Mouse (Mus musculus) lung, embryonic 14.5 days (tissue): ENCODE data around the gene Cdh8. TPM values are rescaled to one million over a fixed set of nuclear protein-coding genes. Genes with fewer than 3 reads are reported as not detected.
"Not testable (repeated sequence)": the region's sequence is repeated elsewhere in the genome, so short reads cannot be mapped to it uniquely, and the experiment has no call there.

Experiments
- ATAC-seq: fragments of 200-750 bp; cut with Nextera tagmentation; 2 replicates; pipeline ENCODE4 v1.8.0; 2017; ENCODE audit warnings: mild to moderate bottlenecking, moderate TSS enrichment, moderate library complexity; ENCODE audit not compliant: insufficient read depth
- DNase-seq: peaks from one replicate; pipeline ENCODE4 v3.0.0-alpha.2; 2015
- H3K27ac ChIP-seq: fragments of 300-500 bp; sonication (generic); 2 replicates; pipeline ENCODE4 v1.5.1; 2014; ENCODE audit warnings: low read depth, mild to moderate bottlenecking, moderate library complexity
- H3K27me3 ChIP-seq: fragments of 300-500 bp; sonication (generic); 2 replicates; pipeline ENCODE4 v1.6.1; 2014; ENCODE audit warnings: low read length, control low read depth; ENCODE audit not compliant: insufficient read depth
- H3K36me3 ChIP-seq: fragments of 300-500 bp; sonication (generic); 2 replicates; pipeline ENCODE4 v1.6.1; 2014; ENCODE audit warnings: control low read depth; ENCODE audit not compliant: insufficient read depth
- H3K4me1 ChIP-seq: fragments of 300-500 bp; sonication (generic); 2 replicates; pipeline ENCODE4 v1.6.1; 2014; ENCODE audit warnings: antibody characterized with exemption, control low read depth; ENCODE audit not compliant: insufficient read depth
- H3K4me2 ChIP-seq: fragments of 300-500 bp; sonication (generic); 2 replicates; pipeline ENCODE4 v1.6.1; 2014; ENCODE audit warnings: mild to moderate bottlenecking
- H3K4me3 ChIP-seq: fragments of 300-500 bp; sonication (generic); 2 replicates; pipeline ENCODE4 v1.5.1; 2014; ENCODE audit warnings: low read depth, low read length
- H3K9ac ChIP-seq: fragments of 300-500 bp; sonication (generic); 2 replicates; pipeline ENCODE4 v1.6.1; 2014
- H3K9me3 ChIP-seq: fragments of 300-500 bp; sonication (generic); 2 replicates; pipeline ENCODE4 v1.6.1; 2016; ENCODE audit warnings: low read depth, low read length, control low read depth
- CTCF ChIP-seq: IDR thresholded peaks from 2 replicates; pipeline ENCODE4 v1.5.1; 2016; ENCODE audit warnings: antibody characterized with exemption, low read depth
- WGBS: fragments of 180-500 bp; shearing (Covaris S2); extraction: QIAGEN DNeasy Blood & Tissue Kit; methylation state at CpG from one replicate; pipeline ENCODE4 v1.1.7; 2014; 5-methylcytosine and 5-hydroxymethylcytosine counted together
- polyA plus RNA-seq: library from polyadenylated mRNA; unstranded; fragments of >200 nt; fragmentation: Nextera tagmentation; extraction: Ambion mirVana; gene quantifications from 2 replicates; pipeline ENCODE4 v1.2.1, GENCODE M21; 2014

The Cdh8 gene
- polyA plus RNA-seq, 1 experiment from 2014 or later: 6.8 TPM

DNA sequence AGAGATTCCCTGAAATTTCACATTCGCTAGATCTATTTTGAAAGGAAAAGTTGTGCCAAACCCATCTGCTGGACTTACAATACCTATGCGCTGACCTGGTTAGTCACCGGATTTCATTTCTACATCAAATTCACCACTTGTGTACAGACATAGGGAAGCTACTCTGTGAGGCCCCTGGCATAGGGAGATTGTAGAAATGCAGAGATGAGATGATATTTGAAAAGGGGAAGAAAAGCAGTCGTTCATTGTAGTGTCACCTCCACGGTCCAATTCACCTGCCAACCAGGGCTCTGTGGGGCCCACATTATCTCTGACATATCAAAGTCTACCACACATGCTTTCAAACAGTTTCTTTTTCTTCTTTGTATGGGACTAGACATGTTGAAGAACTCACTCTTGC is 229.4 kb downstream of the Cdh8 start:
- Histone ChIP-seq H3K4me3 (no peak overlapping the region), H3K9me3 (no peaks in the 10 kb centered on the region), H3K4me2 (no peak overlapping the region), H3K27me3 (no peaks in the 10 kb centered on the region), H3K27ac (no peak overlapping the region), H3K36me3 (no peaks in the 10 kb centered on the region), H3K4me1 (no peaks in the 10 kb centered on the region), H3K9ac (no peak overlapping the region)
- TF ChIP-seq CTCF: no peak
- WGBS: 90% methylated on average over 5 of the region's 5 CpGs
- no peak for ATAC-seq
- no peak for DNase-seq

DNA sequence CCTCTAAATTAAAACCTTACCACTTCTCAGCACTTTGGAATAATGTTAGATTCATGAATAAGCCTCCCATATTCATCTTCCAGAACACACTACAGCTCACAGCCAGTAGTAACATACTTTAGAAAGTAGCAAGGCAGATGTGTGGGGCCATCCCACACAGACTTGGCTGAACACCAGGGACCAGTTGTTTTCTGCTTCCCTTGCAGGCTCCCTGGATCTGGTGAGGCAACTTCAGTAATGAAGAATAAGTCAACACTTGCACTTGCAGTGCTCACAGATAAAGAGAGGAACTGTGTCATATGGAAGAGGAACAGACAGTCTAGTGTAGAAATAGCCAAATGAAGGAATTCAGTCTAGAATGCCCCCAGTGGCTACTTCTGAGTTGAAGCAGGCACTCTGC is 232.1 kb downstream of the Cdh8 start:
- H3K9me3 ChIP-seq: no peaks in the 10 kb centered on the region
- no peak overlapping the region for H3K4me2 ChIP-seq
- TF ChIP-seq CTCF: 0 out of 2 replicates have a peak, but pooled peaks have one; percentile 3
- DNase-seq: no peak
- no peaks in the 10 kb centered on the region for H3K27me3 ChIP-seq
- H3K27ac ChIP-seq: no peak overlapping the region
- no peak overlapping the region for H3K9ac ChIP-seq
- no peak overlapping the region for H3K4me3 ChIP-seq
- H3K36me3 ChIP-seq: no peaks in the 10 kb centered on the region
- ATAC-seq: no peak
- H3K4me1 ChIP-seq: no peaks in the 10 kb centered on the region

DNA sequence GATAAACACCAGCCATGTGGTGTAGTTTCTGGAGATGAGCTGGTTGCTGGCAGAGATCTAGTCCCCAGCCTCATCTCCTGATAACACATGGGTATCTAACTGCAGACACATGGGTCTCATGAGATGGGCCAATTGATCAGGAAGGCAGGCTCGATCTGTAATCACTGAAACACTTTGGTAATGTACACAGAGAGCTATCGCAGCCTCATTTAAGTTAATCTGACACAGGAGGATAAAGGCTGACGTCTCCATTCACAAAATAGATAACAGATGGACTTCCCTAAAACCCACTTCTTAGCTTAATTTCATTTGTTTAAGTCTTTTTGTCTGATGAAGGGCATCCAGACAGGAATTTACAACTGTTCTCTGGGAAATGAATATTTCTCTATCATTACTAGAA is 249.3 kb downstream of the Cdh8 start:
- Histone ChIP-seq H3K27ac (no peak overlapping the region), H3K4me1 (no peaks in the 10 kb centered on the region), H3K36me3 (no peaks in the 10 kb centered on the region), H3K27me3 (no peaks in the 10 kb centered on the region), H3K4me2 (no peak overlapping the region), H3K4me3 (no peak overlapping the region), H3K9me3 (no peaks in the 10 kb centered on the region), H3K9ac (no peak overlapping the region)
- ATAC-seq (no peak), DNase-seq (no peak)
- no peak for TF ChIP-seq CTCF
- 45% methylated on average over 3 of the region's 3 CpGs for WGBS

DNA sequence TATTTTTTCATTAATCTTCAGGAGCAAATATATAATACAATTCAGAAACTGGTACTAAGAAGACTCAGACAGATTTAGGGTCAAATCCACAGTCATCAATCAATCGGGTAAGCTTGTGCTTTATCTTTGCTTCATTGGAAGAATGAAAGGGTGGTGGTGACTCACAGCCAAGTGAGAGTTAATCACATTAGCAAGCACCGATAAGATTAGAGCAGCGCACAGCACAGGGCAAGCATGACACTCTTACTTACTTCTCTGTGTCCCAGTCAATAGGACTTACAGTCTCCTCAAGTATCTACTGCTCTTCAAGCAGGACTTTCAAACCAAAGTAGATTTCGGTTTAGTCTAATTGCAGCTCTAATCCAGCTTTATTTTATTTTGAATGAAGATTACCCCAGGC is 254.6 kb downstream of the Cdh8 start:
- H3K4me3 ChIP-seq: no peak overlapping the region
- no peaks in the 10 kb centered on the region for H3K9me3 ChIP-seq
- DNase-seq (no peak), ATAC-seq (no peak)
- H3K27ac ChIP-seq: no peak overlapping the region
- H3K27me3 ChIP-seq: no peaks in the 10 kb centered on the region
- no peak for TF ChIP-seq CTCF
- H3K36me3 ChIP-seq: no peaks in the 10 kb centered on the region
- no peak overlapping the region for H3K4me2 ChIP-seq
- WGBS: 16% methylated on average over 4 of the region's 4 CpGs
- H3K4me1 ChIP-seq: no peaks in the 10 kb centered on the region
- H3K9ac ChIP-seq: no peak overlapping the region

DNA sequence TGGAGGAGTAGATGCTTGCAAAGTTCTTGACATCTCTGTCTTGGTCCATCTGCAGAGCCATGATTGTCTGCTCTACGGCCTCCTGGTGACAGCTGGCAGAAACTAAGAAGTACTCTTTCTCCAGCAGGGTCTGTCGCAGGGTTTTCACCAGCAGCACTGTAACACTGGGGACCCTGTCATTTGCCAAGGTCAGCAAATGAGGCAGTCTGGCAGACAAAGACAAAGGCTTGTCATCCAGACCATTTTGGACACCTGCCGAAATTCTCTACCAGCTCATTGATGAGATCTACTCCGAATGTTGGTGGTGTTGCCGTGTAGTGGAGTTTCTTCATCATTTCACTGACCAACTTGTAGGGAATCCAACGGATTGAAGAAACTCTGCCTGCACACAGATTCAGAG is 270.8 kb downstream of the Cdh8 start:
- no peak for DNase-seq
- WGBS: 88% methylated on average over 6 of the region's 6 CpGs

DNA sequence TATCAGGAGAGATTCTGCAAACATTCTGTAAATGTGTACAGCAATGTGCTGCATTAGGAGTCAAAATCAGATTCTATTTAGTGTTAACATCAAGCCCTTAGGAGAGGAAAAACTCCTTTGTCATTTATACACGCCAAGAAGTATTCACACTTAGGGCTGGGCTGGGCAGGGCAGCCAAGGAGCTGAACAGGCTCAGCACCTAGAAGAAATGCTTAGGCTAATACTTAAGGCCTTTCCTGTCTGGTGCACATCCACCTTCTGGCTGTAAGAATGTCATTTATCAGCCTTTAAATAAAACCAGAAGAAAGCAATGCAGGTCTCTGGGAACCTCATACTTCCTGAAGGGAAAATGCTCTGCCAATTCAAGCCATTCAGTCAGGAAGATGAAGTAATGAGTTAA is 271.5 kb downstream of the Cdh8 start:
- H3K4me3 ChIP-seq, H3K4me1 ChIP-seq, H3K27me3 ChIP-seq, H3K27ac ChIP-seq, H3K4me2 ChIP-seq, H3K9ac ChIP-seq, DNase-seq, H3K9me3 ChIP-seq, H3K36me3 ChIP-seq, ATAC-seq: not testable (repeated sequence)
- 32% methylated on average over 1 of the region's 1 CpGs for WGBS

More for the DNA sequence above, 270.8 kb downstream of the Cdh8 start:
- Histone ChIP-seq H3K4me3 (no peak overlapping the region), H3K9ac (no peak overlapping the region), H3K9me3 (no peaks in the 10 kb centered on the region), H3K4me2 (no peak overlapping the region), H3K36me3 (no peaks in the 10 kb centered on the region), H3K4me1 (no peaks in the 10 kb centered on the region), H3K27ac (no peak overlapping the region), H3K27me3 (no peaks in the 10 kb centered on the region)
- TF ChIP-seq CTCF: no peak
- ATAC-seq: no peak

DNA sequence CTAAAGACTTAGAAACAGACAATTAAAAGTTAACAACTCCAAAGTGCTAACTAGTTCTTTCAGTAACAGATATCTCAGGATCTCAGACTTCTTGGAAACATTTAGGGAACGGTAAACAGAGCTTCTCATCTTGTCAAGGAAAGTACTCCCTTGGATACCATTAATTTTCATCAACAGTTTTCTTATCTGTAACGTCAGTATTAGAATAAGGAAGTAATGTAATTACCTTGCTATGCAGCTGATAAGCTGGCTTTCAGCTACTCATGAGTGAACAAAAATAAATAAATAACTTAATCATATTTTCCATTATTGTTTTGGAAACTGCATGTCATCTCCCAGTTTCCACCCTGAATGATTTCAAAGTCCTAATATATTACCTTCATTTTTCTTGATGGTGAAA is 317.8 kb downstream of the Cdh8 start:
- ATAC-seq (no peak), DNase-seq (no peak)
- 46% methylated on average over 2 of the region's 2 CpGs for WGBS
- no peaks in the 10 kb centered on the region for H3K36me3 ChIP-seq
- TF ChIP-seq CTCF: no peak
- no peak overlapping the region for H3K4me3 ChIP-seq
- H3K9me3 ChIP-seq: no peaks in the 10 kb centered on the region
- H3K4me1 ChIP-seq: no peaks in the 10 kb centered on the region
- H3K27me3 ChIP-seq: no peaks in the 10 kb centered on the region
- H3K9ac ChIP-seq: no peak overlapping the region
- no peak overlapping the region for H3K4me2 ChIP-seq
- H3K27ac ChIP-seq: no peak overlapping the region

DNA sequence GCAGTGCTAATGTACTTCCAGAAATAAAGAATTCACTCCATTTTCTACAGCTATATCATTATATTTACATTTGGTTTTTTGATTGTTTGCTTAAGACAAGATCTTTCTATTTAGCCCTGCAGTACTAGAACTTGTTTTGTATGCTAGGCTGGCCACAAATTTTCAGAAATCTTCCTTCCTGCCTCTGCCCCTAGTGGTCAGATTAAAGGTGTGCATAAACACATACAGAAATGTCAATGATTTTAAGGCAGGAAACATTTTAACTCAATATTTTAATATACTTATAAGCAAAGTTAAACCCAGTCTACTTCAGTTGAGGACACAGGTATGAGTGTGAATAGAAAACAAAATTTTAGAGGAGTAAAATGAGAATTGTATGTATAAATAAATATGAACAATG is 364.9 kb downstream of the Cdh8 start:
- H3K27me3 ChIP-seq: no peaks in the 10 kb centered on the region
- no peaks in the 10 kb centered on the region for H3K9me3 ChIP-seq
- H3K36me3 ChIP-seq: no peaks in the 10 kb centered on the region
- H3K4me3 ChIP-seq: no peak overlapping the region
- no peak overlapping the region for H3K9ac ChIP-seq
- no peak overlapping the region for H3K4me2 ChIP-seq
- peak; percentile 44 for TF ChIP-seq CTCF
- no peak overlapping the region for H3K27ac ChIP-seq
- H3K4me1 ChIP-seq: no peaks in the 10 kb centered on the region
- no peak for ATAC-seq
- peak; percentile 6 for DNase-seq
